ENCODE assay signal across 37 mouse cellular contexts in genomic region chr13:58622647-58623046, GRCm38 (mm10). TPM values are rescaled to one million over a fixed set of nuclear protein-coding genes. Genes with fewer than 3 reads are reported as not detected.
A peak's percentile ranks its signal among the peaks of the same experiment; 100 is the strongest.
DNase-seq lines count a peak whose midpoint lies in the region; ATAC-seq and TF ChIP-seq lines count a peak whose summit lies in the region.
"Had no signal": no experiment of that assay in that cellular context is flagged by ENCODE, and none has a peak within 500 bp of the region (broad histone marks: within the 10 kb centered on the region; RNA-seq: fewer than 3 reads in every experiment).

No protein-coding gene starts in this region.

- no peak for DNase-seq in embryonic facial prominence, embryonic 10.5 days (ENCODE audit: low spot score)
- DNase-seq in 3T3-L1 (ENCODE audit: low read depth, low spot score) (peak; percentile 7), MEL-GATA-1-ER (ENCODE audit: extremely low read depth, low read depth) (peak; percentile 51)
- DNase-seq in left cerebral cortex, postnatal 25 days (ENCODE audit: low spot score in 2 of 2) = no peak
- no peak for DNase-seq in embryo, embryonic 10.5 days (ENCODE audit: low spot score)
- no peak for DNase-seq in gastrocnemius, postnatal 25 days
- DNase-seq: adrenal gland, adult 2 months; adrenal gland, postnatal 36 days; cerebellum, adult 18-20 months; cerebellum, postnatal 10 days; heart, adult 11 months; kidney, adult 18-20 months; kidney, postnatal 4 days; left cerebral cortex, postnatal 4 days; liver, postnatal 0 days; thymus, adult 2 months; thymus, postnatal 36 days had no signal

- no peak overlapping the region for H3K9ac ChIP-seq in embryonic facial prominence, embryonic 13.5 days
- H3K9ac ChIP-seq in intestine, postnatal 0 days (ENCODE audit: low read depth, low read length) = no peak overlapping the region
- H3K9ac ChIP-seq: embryonic facial prominence, embryonic 12.5 days; heart, embryonic 15.5 days; liver, embryonic 12.5 days; liver, postnatal 0 days; neural tube, embryonic 12.5 days; stomach, embryonic 15.5 days had no signal

- H3K4me1 ChIP-seq in embryonic facial prominence, embryonic 13.5 days = peaks cover 15% of the 10 kb centered on the region; the same call in 1 of the 2 replicates
- H3K4me1 ChIP-seq in embryonic facial prominence, embryonic 10.5 days = 0 out of 2 replicates have a peak, but pooled peaks cover 2% of the 10 kb centered on the region
- no peaks in the 10 kb centered on the region for H3K4me1 ChIP-seq in intestine, postnatal 0 days (replicated peaks; ENCODE audit: control insufficient read depth, insufficient read depth, low read length)
- H3K4me1 ChIP-seq: embryonic facial prominence, embryonic 12.5 days; heart, embryonic 15.5 days; liver, embryonic 12.5 days; midbrain, embryonic 10.5 days; neural tube, embryonic 12.5 days; stomach, embryonic 15.5 days had no signal

- TF ChIP-seq CTCF in intestine, postnatal 0 days (IDR thresholded peaks at IDR 0.05; ENCODE audit: low read depth) = no peak

- no peaks in the 10 kb centered on the region for H3K36me3 ChIP-seq in embryonic facial prominence, embryonic 13.5 days
- H3K36me3 ChIP-seq in embryonic facial prominence, embryonic 10.5 days (replicated peaks) = no peaks in the 10 kb centered on the region
- H3K36me3 ChIP-seq in intestine, postnatal 0 days (ENCODE audit: control insufficient read depth, insufficient read depth) = no peaks in the 10 kb centered on the region
- H3K36me3 ChIP-seq: embryonic facial prominence, embryonic 12.5 days; heart, embryonic 10.5 days; heart, embryonic 15.5 days; liver, embryonic 12.5 days; midbrain, embryonic 10.5 days; neural tube, embryonic 12.5 days; stomach, embryonic 15.5 days had no signal

- no peaks in the 10 kb centered on the region for H3K27me3 ChIP-seq in embryonic facial prominence, embryonic 13.5 days
- no peaks in the 10 kb centered on the region for H3K27me3 ChIP-seq in embryonic facial prominence, embryonic 10.5 days (replicated peaks; ENCODE audit: low read depth, poor library complexity, severe bottlenecking)
- H3K27me3 ChIP-seq in intestine, postnatal 0 days (replicated peaks; ENCODE audit: control insufficient read depth, insufficient read depth, low read length) = no peaks in the 10 kb centered on the region
- H3K27me3 ChIP-seq: embryonic facial prominence, embryonic 12.5 days; heart, embryonic 15.5 days; neural tube, embryonic 12.5 days; stomach, embryonic 15.5 days had no signal

- no peak overlapping the region for H3K4me3 ChIP-seq in embryonic facial prominence, embryonic 13.5 days
- H3K4me3 ChIP-seq in embryonic facial prominence, embryonic 10.5 days = no peak overlapping the region
- H3K4me3 ChIP-seq in intestine, postnatal 0 days (ENCODE audit: low read depth, low read length) = no peak overlapping the region
- H3K4me3 ChIP-seq: embryonic facial prominence, embryonic 12.5 days; heart, embryonic 10.5 days; heart, embryonic 15.5 days; liver, embryonic 12.5 days; midbrain, embryonic 10.5 days; myocyte; neural tube, embryonic 12.5 days; stomach, embryonic 15.5 days had no signal

- WGBS in embryonic facial prominence, embryonic 13.5 days = 44% methylated on average over 8 of the region's 8 CpGs
- WGBS in embryonic facial prominence, embryonic 10.5 days = 65% methylated on average over 8 of the region's 8 CpGs
- whole genome bisulfite sequencing in intestine, postnatal 0 days = 16% methylated on average over 8 of the region's 8 CpGs

- 0 out of 2 replicates have a peak overlapping the region, but pooled peaks have one; percentile 7 for H3K4me2 ChIP-seq in embryonic facial prominence, embryonic 13.5 days
- 0 out of 2 replicates have a peak overlapping the region, but pooled peaks have one; percentile 7 for H3K4me2 ChIP-seq in intestine, postnatal 0 days (replicated peaks; ENCODE audit: low read depth)
- H3K4me2 ChIP-seq: embryonic facial prominence, embryonic 12.5 days; heart, embryonic 15.5 days; liver, embryonic 12.5 days; neural tube, embryonic 12.5 days; stomach, embryonic 15.5 days had no signal

- no peak overlapping the region for H3K27ac ChIP-seq in embryonic facial prominence, embryonic 13.5 days
- H3K27ac ChIP-seq in embryonic facial prominence, embryonic 10.5 days (replicated peaks) = no peak overlapping the region
- H3K27ac ChIP-seq in intestine, postnatal 0 days (ENCODE audit: low read depth, low read length) = no peak overlapping the region
- H3K27ac ChIP-seq: embryonic facial prominence, embryonic 12.5 days; heart, embryonic 10.5 days; heart, embryonic 15.5 days; hindbrain, postnatal 0 days; kidney, postnatal 0 days; liver, embryonic 12.5 days; macrophage; midbrain, embryonic 10.5 days; neural tube, embryonic 12.5 days; stomach, embryonic 15.5 days had no signal

- ATAC-seq in embryonic facial prominence, embryonic 13.5 days (ENCODE audit: insufficient number of reproducible peaks, insufficient read depth, low FRiP score, low TSS enrichment, low read depth) = no peak
- peak; percentile 43; the same call in 1 of the 2 replicates for ATAC-seq in intestine, postnatal 0 days
- ATAC-seq: activated CD4-positive, CD25-positive, alpha-beta regulatory T cell, adult 4 months; forebrain, embryonic 16.5 days; hindbrain, postnatal 0 days; liver, embryonic 12.5 days; liver, postnatal 0 days had no signal

- intact Hi-C loops in left cerebral cortex, postnatal 25 days (cut with DNase I) = no loop called here

- H3K9me3 ChIP-seq in embryonic facial prominence, embryonic 13.5 days = no peaks in the 10 kb centered on the region
- no peaks in the 10 kb centered on the region for H3K9me3 ChIP-seq in embryonic facial prominence, embryonic 10.5 days
- no peaks in the 10 kb centered on the region for H3K9me3 ChIP-seq in intestine, postnatal 0 days (ENCODE audit: control insufficient read depth)
- H3K9me3 ChIP-seq: embryonic facial prominence, embryonic 12.5 days; heart, embryonic 10.5 days; heart, embryonic 15.5 days; liver, embryonic 12.5 days; midbrain, embryonic 10.5 days; neural tube, embryonic 12.5 days; stomach, embryonic 15.5 days had no signal

RNA-seq across cellular contexts. Expression of gene Slc28a3, which starts 12.0 kb away (rescaled TPM):
- polyA plus RNA-seq in embryonic facial prominence, embryonic 13.5 days (2015; fragmentation: Nextera tagmentation; extraction: Ambion mirVana) = 0.12 and 0.30 TPM in 2 replicates
- polyA plus RNA-seq in embryonic facial prominence, embryonic 10.5 days (2016; fragmentation: Nextera tagmentation; extraction: Ambion mirVana) = not detected in 2 replicates
- 0.09 TPM in 1 of 2 replicates, not detected in the other for polyA plus RNA-seq in intestine, postnatal 0 days (2015; fragmentation: Nextera tagmentation; extraction: Ambion mirVana)
- under 1 TPM in 1 of 2 experiments, not detected in 1; 0.18 TPM for total RNA-seq in left cerebral cortex, postnatal 25 days (2021)
- not detected for total RNA-seq in gastrocnemius, postnatal 25 days (2021)
- total RNA-seq: adrenal gland, adult 2 months; adrenal gland, postnatal 36 days; gastrocnemius, adult 8-10 months; heart, postnatal 25 days; midbrain, postnatal 0 days had no signal
- polyA plus RNA-seq: forebrain, embryonic 11.5 days; forebrain, embryonic 16.5 days; hindbrain, embryonic 11.5 days; kidney, postnatal 0 days; liver, embryonic 12.5 days; liver, postnatal 0 days; macrophage; midbrain, embryonic 10.5 days; midbrain, postnatal 0 days; myocyte; neural tube, embryonic 12.5 days had no signal

Comparison
In these comparisons a context has a peak if more than half of its experiments do, and no peak if none do; other contexts are left out.
1. DNase-seq: peak in 3T3-L1 (single experiment) and MEL-GATA-1-ER (single experiment); none in embryonic facial prominence, embryonic 10.5 days (single experiment), left cerebral cortex, postnatal 25 days (0 of 2), embryo, embryonic 10.5 days (single experiment) and gastrocnemius, postnatal 25 days (single experiment).